In the genomic region with DNA sequence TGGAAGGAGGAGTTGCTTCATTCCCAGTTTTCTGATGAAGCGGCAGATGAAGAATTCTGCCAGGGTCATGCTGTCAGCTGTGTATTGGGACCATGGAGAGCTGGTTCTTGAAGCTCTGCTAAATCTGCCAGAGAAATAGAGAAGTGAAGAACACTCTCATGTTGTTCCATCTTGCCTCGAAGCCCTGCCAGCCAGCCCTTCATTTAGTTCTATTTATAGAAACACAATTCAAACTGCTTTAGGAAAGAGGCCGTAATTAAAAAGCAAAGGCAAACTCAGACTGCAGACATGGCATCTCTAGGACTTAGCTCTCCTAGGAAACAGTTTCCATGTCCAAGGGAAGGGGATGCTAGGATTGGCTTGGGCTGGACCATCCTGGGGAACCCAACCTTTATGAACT, we compare ENCODE assay signal across 30 mouse cellular contexts. TPM values are rescaled to one million over a fixed set of nuclear protein-coding genes. Genes with fewer than 3 reads are reported as not detected.
A peak's percentile ranks its signal among the peaks of the same experiment; 100 is the strongest.
DNase-seq lines count a peak whose midpoint lies in the region; ATAC-seq and TF ChIP-seq lines count a peak whose summit lies in the region.
"Had no signal": no experiment of that assay in that cellular context is flagged by ENCODE, and none has a peak within 500 bp of the region (broad histone marks: within the 10 kb centered on the region; RNA-seq: fewer than 3 reads in every experiment).

No protein-coding gene starts in this region.

- no peak overlapping the region for H3K4me2 ChIP-seq in forebrain, postnatal 0 days (ENCODE audit: low read depth)
- no peak overlapping the region for H3K4me2 ChIP-seq in forebrain, embryonic 12.5 days
- no peak overlapping the region for H3K4me2 ChIP-seq in kidney, embryonic 15.5 days
- H3K4me2 ChIP-seq: embryonic facial prominence, embryonic 12.5 days; heart, embryonic 15.5 days; hindbrain, embryonic 15.5 days; intestine, embryonic 15.5 days had no signal

- ATAC-seq in forebrain, postnatal 0 days, result peak; percentile 75
- no peak for ATAC-seq in forebrain, embryonic 12.5 days (ENCODE audit: low FRiP score)
- ATAC-seq in kidney, embryonic 15.5 days (replicated peaks; ENCODE audit: low FRiP score), result no peak
- ATAC-seq: intestine, embryonic 15.5 days; Patski had no signal

- peak; percentile 66 for DNase-seq in forebrain, postnatal 0 days
- peak; percentile 11 for DNase-seq in layer of hippocampus, adult 11-12 months (ENCODE audit: low spot score)
- DNase-seq in layer of hippocampus, postnatal 25 days (ENCODE audit: extremely low spot score in 1 of 2, low spot score in 1 of 2), result no peak
- DNase-seq in right cerebral cortex, postnatal 4 days, result peak; percentile 33
- DNase-seq in right cerebral cortex, postnatal 25 days, result no peak
- DNase-seq: adrenal gland, postnatal 36 days; cerebellum, adult 18-20 months; cerebellum, postnatal 14 days; heart, postnatal 4 days; kidney, adult 8-10 months; kidney, postnatal 14 days; lung, postnatal 4 days; midbrain, embryonic 14.5 days; spleen, adult 18-20 months had no signal

- WGBS in forebrain, postnatal 0 days, result 19% methylated on average over 3 of the region's 3 CpGs
- 65% methylated on average over 3 of the region's 3 CpGs for WGBS in forebrain, embryonic 12.5 days
- WGBS in kidney, embryonic 15.5 days, result 59% methylated on average over 3 of the region's 3 CpGs

- no peak overlapping the region for H3K9ac ChIP-seq in forebrain, postnatal 0 days
- no peak overlapping the region for H3K9ac ChIP-seq in forebrain, embryonic 12.5 days
- H3K9ac ChIP-seq in kidney, embryonic 15.5 days, result no peak overlapping the region
- H3K9ac ChIP-seq: embryonic facial prominence, embryonic 12.5 days; heart, embryonic 15.5 days; hindbrain, embryonic 15.5 days; intestine, embryonic 15.5 days had no signal

- no peak overlapping the region for H3K4me3 ChIP-seq in forebrain, postnatal 0 days (ENCODE audit: low read depth, low read length)
- H3K4me3 ChIP-seq in forebrain, embryonic 12.5 days (replicated peaks), result no peak overlapping the region
- no peak overlapping the region for H3K4me3 ChIP-seq in kidney, embryonic 15.5 days (replicated peaks)
- H3K4me3 ChIP-seq: embryonic facial prominence, embryonic 12.5 days; heart, embryonic 15.5 days; hindbrain, embryonic 15.5 days; intestine, embryonic 15.5 days; layer of hippocampus, adult 2 months; left cerebral cortex, adult 2 months had no signal

- H3K4me1 ChIP-seq in forebrain, postnatal 0 days (ENCODE audit: insufficient read depth), result peaks cover 16% of the 10 kb centered on the region
- peaks cover 25% of the 10 kb centered on the region for H3K4me1 ChIP-seq in forebrain, embryonic 12.5 days
- H3K4me1 ChIP-seq in kidney, embryonic 15.5 days, result peaks cover 10% of the 10 kb centered on the region
- H3K4me1 ChIP-seq: intestine, embryonic 15.5 days had no signal

- no peaks in the 10 kb centered on the region for H3K27me3 ChIP-seq in forebrain, postnatal 0 days (ENCODE audit: insufficient read depth, low read length)
- peaks cover 3% of the 10 kb centered on the region; the same call in 1 of the 2 replicates for H3K27me3 ChIP-seq in forebrain, embryonic 12.5 days
- H3K27me3 ChIP-seq in kidney, embryonic 15.5 days, result peaks cover 12% of the 10 kb centered on the region; the same call in 1 of the 2 replicates
- H3K27me3 ChIP-seq: embryonic facial prominence, embryonic 12.5 days; heart, embryonic 15.5 days; hindbrain, embryonic 15.5 days; intestine, embryonic 15.5 days had no signal

- H3K27ac ChIP-seq in forebrain, postnatal 0 days (ENCODE audit: low read depth, low read length), result peak overlapping the region; percentile 36; the same call in 1 of the 2 replicates
- no peak overlapping the region for H3K27ac ChIP-seq in forebrain, embryonic 12.5 days
- no peak overlapping the region for H3K27ac ChIP-seq in kidney, embryonic 15.5 days
- H3K27ac ChIP-seq: embryonic facial prominence, embryonic 12.5 days; heart, embryonic 15.5 days; hindbrain, embryonic 15.5 days; intestine, embryonic 15.5 days; layer of hippocampus, adult 2 months; left cerebral cortex, adult 2 months had no signal

- H3K36me3 ChIP-seq in forebrain, postnatal 0 days (ENCODE audit: insufficient read depth), result no peaks in the 10 kb centered on the region
- no peaks in the 10 kb centered on the region for H3K36me3 ChIP-seq in forebrain, embryonic 12.5 days (replicated peaks)
- H3K36me3 ChIP-seq in kidney, embryonic 15.5 days, result no peaks in the 10 kb centered on the region
- H3K36me3 ChIP-seq: embryonic facial prominence, embryonic 12.5 days; G1E; heart, embryonic 15.5 days; hindbrain, embryonic 15.5 days; intestine, embryonic 15.5 days had no signal

- peaks cover 1% of the 10 kb centered on the region; the same call in 1 of the 2 replicates for H3K9me3 ChIP-seq in forebrain, postnatal 0 days (ENCODE audit: low read length)
- H3K9me3 ChIP-seq in forebrain, embryonic 12.5 days, result 0 out of 2 replicates have a peak, but pooled peaks cover under 1% of the 10 kb centered on the region
- no peaks in the 10 kb centered on the region for H3K9me3 ChIP-seq in kidney, embryonic 15.5 days (replicated peaks)
- H3K9me3 ChIP-seq: embryonic facial prominence, embryonic 12.5 days; hindbrain, embryonic 15.5 days; intestine, embryonic 15.5 days had no signal

- TF ChIP-seq CTCF in forebrain, postnatal 0 days (IDR thresholded peaks at IDR 0.05; ENCODE audit: low read depth), result no peak

RNA-seq across cellular contexts. Expression of a gene that starts 48.6 kb away (rescaled TPM):
- 0.31 and 0.71 TPM in 2 replicates for total RNA-seq in forebrain, postnatal 0 days (2014; rRNA removed)
- polyA plus RNA-seq in forebrain, postnatal 0 days (2015; fragmentation: Nextera tagmentation; extraction: Ambion mirVana), result 0.54 and 0.71 TPM in 2 replicates
- 9.8 and 19.6 TPM in 2 replicates for polyA plus RNA-seq in forebrain, embryonic 12.5 days (2016; fragmentation: Nextera tagmentation; extraction: Ambion mirVana)
- under 1 TPM; 0.59 to 0.76 TPM for total RNA-seq in layer of hippocampus, postnatal 25 days (2021)
- 0.99 and 1.5 TPM in 2 replicates for polyA plus RNA-seq in kidney, embryonic 15.5 days (2015; fragmentation: Nextera tagmentation; extraction: Ambion mirVana)
- total RNA-seq: CH12.LX; gastrocnemius, adult 8-10 months; granulocyte monocyte progenitor cell, adult 5-6 weeks; liver, adult 2 months; megakaryocyte-erythroid progenitor cell, adult 5-6 weeks had no signal
- polyA plus RNA-seq: G1E; liver, adult 2 months; liver, embryonic 16.5 days; Patski had no signal

Comparison
In these comparisons a context has a peak if more than half of its experiments do, and no peak if none do; other contexts are left out.
1. DNase-seq: peak in forebrain, postnatal 0 days (single experiment), layer of hippocampus, adult 11-12 months (single experiment) and right cerebral cortex, postnatal 4 days (single experiment); none in layer of hippocampus, postnatal 25 days (0 of 2) and right cerebral cortex, postnatal 25 days (single experiment).